Mouse (Mus musculus): Measurements from ENCODE around the gene Sprn.

The Sprn gene

DNA sequence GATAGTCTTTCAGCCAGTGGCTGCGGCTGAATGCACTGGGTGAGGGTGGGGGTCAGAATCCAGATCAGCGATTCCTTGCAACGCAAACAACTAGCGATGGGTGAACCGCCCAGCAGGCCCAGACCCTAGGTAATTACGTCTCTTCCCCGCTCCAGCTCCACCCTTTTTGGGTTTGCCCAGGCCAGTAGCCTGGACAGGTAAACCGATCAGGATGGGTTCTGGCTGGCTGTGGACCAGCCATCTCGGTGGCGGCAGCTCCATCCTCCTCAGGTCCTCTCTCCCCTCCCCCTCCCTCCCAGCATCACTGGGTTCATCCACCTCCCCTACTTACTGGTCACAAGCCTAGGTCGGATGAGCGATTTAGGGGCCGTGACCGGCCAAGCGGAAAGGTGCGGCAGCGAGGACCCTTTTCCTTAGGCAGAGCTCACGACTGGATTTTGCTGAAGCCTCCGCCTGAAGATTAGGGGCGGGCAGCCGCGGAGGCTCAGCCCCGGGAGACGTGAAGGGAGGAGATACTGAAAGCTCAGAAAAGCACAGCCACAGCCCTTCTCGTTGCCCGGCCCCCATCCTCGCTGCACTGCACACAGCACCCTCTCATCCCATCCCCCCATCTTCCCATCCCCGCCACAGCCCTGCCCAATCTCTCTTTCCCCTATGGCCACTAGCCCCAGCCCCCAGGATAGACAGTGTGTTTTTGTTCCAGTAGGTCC, at the start of gene Sprn:
Sprn (minus strand) TSS at position 660 of the 710 bp plus-strand sequence.
- no peak for TF ChIP-seq NANOG (IDR thresholded peaks at IDR 0.05; ENCODE audit: borderline replicate concordance, low read length)
- TF ChIP-seq POU5F1 (IDR thresholded peaks at IDR 0.05; ENCODE audit: borderline replicate concordance, low read length) = no peak
- TF ChIP-seq CTCF (conservative IDR thresholded peaks at IDR 0.05; ENCODE audit: low read length) = no peak
- Histone ChIP-seq H3K9me3 (ENCODE audit: low read length) (no peaks in the 10 kb centered on the region), H3K4me1 (replicated peaks; ENCODE audit: low read depth, low read length) (peaks cover 25% of the 10 kb centered on the region), H3K36me3 (ENCODE audit: insufficient read depth, low read length) (peaks cover 19% of the 10 kb centered on the region), H3K27me3 (ENCODE audit: insufficient read depth, low read length) (peaks cover 62% of the 10 kb centered on the region), H3K4me3 (replicated peaks; ENCODE audit: low read length) (peak within 1 kb of the TSS; percentile 76)

DNA sequence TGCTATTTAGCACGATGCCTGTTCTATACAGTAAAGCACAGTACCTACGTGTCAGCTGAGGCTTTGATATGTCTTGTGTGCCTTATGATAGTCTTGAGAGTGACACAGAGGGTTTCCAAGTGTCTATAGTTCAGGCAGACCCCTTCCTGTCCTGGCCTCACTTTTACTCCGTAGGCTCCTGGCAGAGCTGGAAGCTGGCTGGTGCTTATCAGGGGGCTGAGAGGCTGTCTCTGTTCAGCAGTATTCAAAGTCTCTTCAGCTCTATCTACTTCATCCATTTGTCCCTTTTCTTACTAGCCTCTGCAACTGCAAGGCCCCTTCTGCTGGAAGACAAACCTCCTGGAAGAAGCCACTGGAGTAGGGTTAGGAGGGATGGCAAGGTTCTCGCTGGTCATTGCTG, 46.4 kb upstream of the Sprn start:
- H3K4me3 ChIP-seq (replicated peaks; ENCODE audit: low read length) = no peak overlapping the region
- H3K9me3 ChIP-seq (ENCODE audit: low read length) = no peaks in the 10 kb centered on the region
- TF ChIP-seq POU5F1 (IDR thresholded peaks at IDR 0.05; ENCODE audit: borderline replicate concordance, low read length) (no peak), CTCF (conservative IDR thresholded peaks at IDR 0.05; ENCODE audit: low read length) (no peak), NANOG (IDR thresholded peaks at IDR 0.05; ENCODE audit: borderline replicate concordance, low read length) (no peak)
- H3K27me3 ChIP-seq (ENCODE audit: insufficient read depth, low read length) = peaks cover 11% of the 10 kb centered on the region; the same call in 1 of the 2 replicates
- no peaks in the 10 kb centered on the region for H3K4me1 ChIP-seq (replicated peaks; ENCODE audit: low read depth, low read length)
- no peaks in the 10 kb centered on the region for H3K36me3 ChIP-seq (ENCODE audit: insufficient read depth, low read length)

DNA sequence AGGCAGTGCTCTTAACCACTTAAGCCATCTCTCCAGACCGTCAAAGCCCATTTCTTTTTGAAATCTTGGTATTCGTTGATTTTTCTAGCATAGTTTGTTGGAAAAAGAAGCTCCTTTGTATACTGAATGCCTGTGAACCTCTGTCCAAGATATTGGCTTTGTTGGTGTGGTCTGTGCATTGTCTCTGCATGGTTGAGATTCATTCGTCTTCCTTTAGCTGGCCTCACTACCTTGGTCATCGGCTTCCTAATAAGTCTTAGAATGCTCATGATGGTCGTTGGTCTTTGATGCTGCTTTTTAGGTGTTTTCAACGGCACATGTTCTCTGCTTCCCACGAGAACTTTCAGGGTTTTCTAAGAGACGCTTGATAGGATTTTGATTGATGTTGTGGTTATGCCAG, 41.3 kb upstream of the Sprn start:
- TF ChIP-seq CTCF (conservative IDR thresholded peaks at IDR 0.05; ENCODE audit: low read length) (no peak), POU5F1 (IDR thresholded peaks at IDR 0.05; ENCODE audit: borderline replicate concordance, low read length) (no peak), NANOG (IDR thresholded peaks at IDR 0.05; ENCODE audit: borderline replicate concordance, low read length) (no peak)
- no peaks in the 10 kb centered on the region for H3K9me3 ChIP-seq (ENCODE audit: low read length)
- no peak overlapping the region for H3K4me3 ChIP-seq (replicated peaks; ENCODE audit: low read length)
- H3K4me1 ChIP-seq (replicated peaks; ENCODE audit: low read depth, low read length) = no peaks in the 10 kb centered on the region
- no peaks in the 10 kb centered on the region for H3K36me3 ChIP-seq (ENCODE audit: insufficient read depth, low read length)
- H3K27me3 ChIP-seq (ENCODE audit: insufficient read depth, low read length) = no peaks in the 10 kb centered on the region

DNA sequence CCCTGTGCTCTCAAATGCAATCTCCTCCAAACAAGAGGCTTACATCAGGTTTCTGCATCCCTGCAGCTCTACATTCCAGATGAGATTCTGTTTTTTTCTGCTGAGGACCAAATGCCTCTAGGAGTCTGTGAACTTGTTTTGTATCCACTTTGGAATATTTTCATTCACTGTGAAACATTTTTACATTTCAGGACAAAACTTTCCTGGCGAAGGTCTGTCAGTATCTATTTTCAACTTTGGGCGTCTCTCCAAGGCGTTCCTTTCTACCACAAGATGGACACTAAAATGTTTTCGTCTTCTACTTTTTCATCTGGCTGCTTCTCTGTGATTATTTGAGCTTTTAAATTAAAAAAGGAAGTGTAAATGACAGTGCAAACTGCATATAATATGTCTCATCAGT, 39.4 kb upstream of the Sprn start:
- H3K36me3 ChIP-seq (ENCODE audit: insufficient read depth, low read length) = no peaks in the 10 kb centered on the region
- no peaks in the 10 kb centered on the region for H3K4me1 ChIP-seq (replicated peaks; ENCODE audit: low read depth, low read length)
- no peaks in the 10 kb centered on the region for H3K9me3 ChIP-seq (ENCODE audit: low read length)
- TF ChIP-seq CTCF (conservative IDR thresholded peaks at IDR 0.05; ENCODE audit: low read length) (no peak), NANOG (IDR thresholded peaks at IDR 0.05; ENCODE audit: borderline replicate concordance, low read length) (no peak), POU5F1 (IDR thresholded peaks at IDR 0.05; ENCODE audit: borderline replicate concordance, low read length) (no peak)
- H3K27me3 ChIP-seq (ENCODE audit: insufficient read depth, low read length) = no peaks in the 10 kb centered on the region
- H3K4me3 ChIP-seq (replicated peaks; ENCODE audit: low read length) = no peak overlapping the region

DNA sequence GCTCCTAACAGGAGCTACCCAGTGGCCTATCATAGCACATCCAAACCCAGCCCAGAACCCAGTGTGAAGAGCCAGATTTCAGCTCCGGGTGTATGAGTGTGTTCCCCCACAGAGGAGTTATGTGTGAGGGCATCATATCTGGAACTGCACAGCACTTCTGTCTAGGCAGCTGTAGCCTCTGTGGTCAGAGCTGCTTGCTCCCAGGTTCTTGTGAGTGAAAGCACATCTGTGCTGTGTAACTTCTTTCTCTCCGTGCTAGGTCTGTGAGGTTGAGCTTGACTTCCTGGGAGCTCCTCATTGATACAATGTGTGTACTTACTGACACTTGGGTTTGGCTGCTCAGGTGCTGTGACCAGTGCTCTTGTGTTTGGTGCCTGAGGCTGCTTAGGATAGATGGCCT, 38.2 kb upstream of the Sprn start:
- H3K36me3 ChIP-seq (ENCODE audit: insufficient read depth, low read length) = no peaks in the 10 kb centered on the region
- H3K9me3 ChIP-seq (ENCODE audit: low read length) = no peaks in the 10 kb centered on the region
- H3K4me3 ChIP-seq (replicated peaks; ENCODE audit: low read length) = no peak overlapping the region

DNA sequence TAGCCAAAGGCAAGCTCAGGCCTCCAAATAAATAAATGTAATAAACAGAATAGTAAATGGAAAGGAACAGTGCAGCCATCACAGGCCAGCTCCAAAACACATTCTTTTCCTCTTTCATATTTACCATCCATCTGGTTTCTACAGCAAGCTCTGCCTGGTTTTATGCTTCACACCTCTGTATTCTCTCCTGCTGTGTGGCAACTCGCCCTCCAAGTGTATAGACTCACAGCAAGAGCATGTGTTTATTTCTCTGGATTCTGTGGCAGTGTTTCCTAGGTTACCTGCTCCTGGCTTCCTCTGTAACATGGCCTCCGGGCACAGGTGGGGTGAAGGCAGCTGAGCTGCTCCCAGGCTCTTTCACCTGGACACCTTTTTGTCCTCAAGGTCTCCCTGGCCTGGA, 37.8 kb upstream of the Sprn start:
- Histone ChIP-seq H3K27me3 (ENCODE audit: insufficient read depth, low read length) (no peaks in the 10 kb centered on the region), H3K9me3 (ENCODE audit: low read length) (no peaks in the 10 kb centered on the region), H3K4me3 (replicated peaks; ENCODE audit: low read length) (no peak overlapping the region), H3K36me3 (ENCODE audit: insufficient read depth, low read length) (no peaks in the 10 kb centered on the region), H3K4me1 (replicated peaks; ENCODE audit: low read depth, low read length) (no peaks in the 10 kb centered on the region)
- TF ChIP-seq CTCF (conservative IDR thresholded peaks at IDR 0.05; ENCODE audit: low read length) = no peak
- no peak for TF ChIP-seq NANOG (IDR thresholded peaks at IDR 0.05; ENCODE audit: borderline replicate concordance, low read length)
- TF ChIP-seq POU5F1 (IDR thresholded peaks at IDR 0.05; ENCODE audit: borderline replicate concordance, low read length) = no peak

More for the DNA sequence above, 38.2 kb upstream of the Sprn start:
- no peak for TF ChIP-seq CTCF (conservative IDR thresholded peaks at IDR 0.05; ENCODE audit: low read length)
- TF ChIP-seq NANOG (IDR thresholded peaks at IDR 0.05; ENCODE audit: borderline replicate concordance, low read length) = no peak
- TF ChIP-seq POU5F1 (IDR thresholded peaks at IDR 0.05; ENCODE audit: borderline replicate concordance, low read length) = no peak
- Histone ChIP-seq H3K4me1 (replicated peaks; ENCODE audit: low read depth, low read length) (no peaks in the 10 kb centered on the region), H3K27me3 (ENCODE audit: insufficient read depth, low read length) (no peaks in the 10 kb centered on the region)

DNA sequence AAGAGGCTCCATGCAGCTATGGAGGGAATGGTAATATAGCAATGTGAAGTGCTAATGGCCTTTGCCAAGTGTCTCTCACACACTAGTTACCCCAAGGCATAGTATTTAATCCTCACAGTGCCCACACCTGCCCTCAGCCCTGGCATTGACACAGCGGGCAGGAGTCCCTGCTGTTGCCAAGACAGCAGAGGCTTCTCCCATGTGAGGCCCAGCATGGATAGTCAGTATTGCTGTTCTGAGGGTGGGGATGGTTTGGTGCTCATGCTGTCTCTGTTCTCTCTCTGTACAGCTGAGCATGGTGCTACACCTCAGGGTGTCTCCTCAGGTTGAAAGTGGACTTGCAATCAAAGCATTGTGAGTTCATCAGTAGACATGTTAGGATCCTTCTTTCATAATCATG, 35.8 kb upstream of the Sprn start:
- H3K4me3 ChIP-seq (replicated peaks; ENCODE audit: low read length) = no peak overlapping the region
- H3K9me3 ChIP-seq (ENCODE audit: low read length) = no peaks in the 10 kb centered on the region
- TF ChIP-seq NANOG (IDR thresholded peaks at IDR 0.05; ENCODE audit: borderline replicate concordance, low read length) = no peak
- no peak for TF ChIP-seq POU5F1 (IDR thresholded peaks at IDR 0.05; ENCODE audit: borderline replicate concordance, low read length)
- no peak for TF ChIP-seq CTCF (conservative IDR thresholded peaks at IDR 0.05; ENCODE audit: low read length)
- H3K4me1 ChIP-seq (replicated peaks; ENCODE audit: low read depth, low read length) = no peaks in the 10 kb centered on the region
- no peaks in the 10 kb centered on the region for H3K36me3 ChIP-seq (ENCODE audit: insufficient read depth, low read length)
- H3K27me3 ChIP-seq (ENCODE audit: insufficient read depth, low read length) = no peaks in the 10 kb centered on the region; the same call in 1 of the 2 replicates

DNA sequence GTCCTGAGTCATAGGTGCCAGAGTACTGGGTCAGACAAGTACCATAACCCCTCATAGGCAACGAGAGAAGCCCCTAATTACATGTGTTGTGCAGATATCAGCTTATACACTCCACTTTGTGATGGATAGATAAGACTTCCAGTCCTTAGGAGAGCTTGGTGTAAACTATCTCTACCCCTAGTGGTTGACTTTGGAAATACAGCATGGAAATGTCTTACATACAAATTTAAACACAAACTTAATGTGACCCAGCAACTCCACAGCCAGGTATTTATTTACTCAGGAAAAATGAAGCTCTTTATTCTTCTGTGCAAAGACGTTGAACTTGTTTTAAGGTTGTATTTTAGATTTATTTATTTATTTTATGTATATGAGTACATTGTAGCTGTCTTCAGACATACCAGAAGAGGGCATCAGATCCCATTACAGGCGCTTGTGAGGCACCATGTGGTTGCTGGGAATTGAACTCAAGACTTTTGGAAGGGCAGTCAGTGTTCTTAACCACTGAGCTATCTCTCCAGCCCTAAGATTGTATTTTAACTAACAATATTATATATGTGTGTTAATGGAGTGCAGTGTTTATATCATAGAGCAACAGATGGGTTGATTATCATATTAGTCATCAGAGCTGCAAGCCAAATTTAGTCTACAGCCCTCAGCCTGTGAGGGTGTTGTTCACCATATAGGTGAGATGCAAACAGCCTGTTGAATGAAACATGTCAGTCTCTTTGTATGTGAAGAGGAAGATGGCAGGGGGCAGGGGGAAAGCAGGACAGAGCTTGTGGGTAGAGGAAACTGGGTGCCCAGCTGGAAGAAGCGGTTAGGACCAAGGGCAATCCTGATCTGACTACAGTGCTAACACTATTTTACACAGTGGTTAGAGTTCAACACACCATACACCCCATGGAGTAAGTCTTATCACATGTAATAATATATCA, 34.0 kb upstream of the Sprn start:
- Histone ChIP-seq H3K4me3 (replicated peaks; ENCODE audit: low read length) (no peak overlapping the region), H3K9me3 (ENCODE audit: low read length) (no peaks in the 10 kb centered on the region), H3K36me3 (ENCODE audit: insufficient read depth, low read length) (no peaks in the 10 kb centered on the region), H3K27me3 (ENCODE audit: insufficient read depth, low read length) (no peaks in the 10 kb centered on the region; the same call in 1 of the 2 replicates), H3K4me1 (replicated peaks; ENCODE audit: low read depth, low read length) (no peaks in the 10 kb centered on the region)
- TF ChIP-seq NANOG (IDR thresholded peaks at IDR 0.05; ENCODE audit: borderline replicate concordance, low read length) = no peak
- TF ChIP-seq CTCF (conservative IDR thresholded peaks at IDR 0.05; ENCODE audit: low read length) = peak; percentile 88

Measured in E14TG2a.4 (cell line).